Mouse (Mus musculus): Measurements from ENCODE around the gene Klhl18. TPM values are rescaled to one million over a fixed set of nuclear protein-coding genes. Genes with fewer than 3 reads are reported as not detected.
"Not testable (repeated sequence)": the region's sequence is repeated elsewhere in the genome, so short reads cannot be mapped to it uniquely, and the experiment has no call there.

The Klhl18 gene
- polyA plus RNA-seq, 1 experiment from 2014 or later: 5.2 TPM

DNA sequence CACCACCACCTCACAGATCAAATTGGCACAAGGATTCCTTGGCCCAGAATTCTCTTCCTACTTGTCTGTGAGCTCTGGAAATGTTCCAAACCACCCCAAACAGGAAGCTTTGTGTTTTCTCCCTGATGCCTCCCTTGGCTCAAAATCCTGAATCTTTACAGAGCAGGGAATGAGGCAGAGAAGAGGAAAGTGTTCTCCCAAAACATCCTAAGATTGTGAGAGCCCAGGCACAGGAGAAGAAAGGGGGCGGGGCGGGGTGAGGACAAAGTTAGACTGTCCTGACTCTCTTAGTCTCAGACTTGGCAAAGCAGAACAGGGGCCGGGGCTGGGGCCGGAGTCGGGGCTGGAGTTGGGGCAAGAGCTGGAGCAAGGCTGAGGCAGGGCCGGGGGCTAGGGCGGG, 63.6 kb downstream of the Klhl18 start:
- H3K4me1 ChIP-seq (replicated peaks; ENCODE audit: control insufficient read depth, insufficient read depth, low read length): no peaks in the 10 kb centered on the region
- H3K27ac ChIP-seq (ENCODE audit: low read depth, low read length): no peak overlapping the region
- TF ChIP-seq CTCF (IDR thresholded peaks at IDR 0.05; ENCODE audit: low read depth): no peak
- H3K27me3 ChIP-seq (replicated peaks; ENCODE audit: control insufficient read depth, insufficient read depth, low read length): no peaks in the 10 kb centered on the region
- H3K9ac ChIP-seq (ENCODE audit: low read depth, low read length): no peak overlapping the region
- WGBS: 73% methylated on average over 7 of the region's 7 CpGs
- H3K4me2 ChIP-seq (replicated peaks; ENCODE audit: low read depth): no peak overlapping the region
- no peak for ATAC-seq
- no peak overlapping the region for H3K4me3 ChIP-seq (ENCODE audit: low read depth, low read length)
- H3K9me3 ChIP-seq (ENCODE audit: control insufficient read depth): no peaks in the 10 kb centered on the region
- H3K36me3 ChIP-seq (ENCODE audit: control insufficient read depth, insufficient read depth): no peaks in the 10 kb centered on the region

DNA sequence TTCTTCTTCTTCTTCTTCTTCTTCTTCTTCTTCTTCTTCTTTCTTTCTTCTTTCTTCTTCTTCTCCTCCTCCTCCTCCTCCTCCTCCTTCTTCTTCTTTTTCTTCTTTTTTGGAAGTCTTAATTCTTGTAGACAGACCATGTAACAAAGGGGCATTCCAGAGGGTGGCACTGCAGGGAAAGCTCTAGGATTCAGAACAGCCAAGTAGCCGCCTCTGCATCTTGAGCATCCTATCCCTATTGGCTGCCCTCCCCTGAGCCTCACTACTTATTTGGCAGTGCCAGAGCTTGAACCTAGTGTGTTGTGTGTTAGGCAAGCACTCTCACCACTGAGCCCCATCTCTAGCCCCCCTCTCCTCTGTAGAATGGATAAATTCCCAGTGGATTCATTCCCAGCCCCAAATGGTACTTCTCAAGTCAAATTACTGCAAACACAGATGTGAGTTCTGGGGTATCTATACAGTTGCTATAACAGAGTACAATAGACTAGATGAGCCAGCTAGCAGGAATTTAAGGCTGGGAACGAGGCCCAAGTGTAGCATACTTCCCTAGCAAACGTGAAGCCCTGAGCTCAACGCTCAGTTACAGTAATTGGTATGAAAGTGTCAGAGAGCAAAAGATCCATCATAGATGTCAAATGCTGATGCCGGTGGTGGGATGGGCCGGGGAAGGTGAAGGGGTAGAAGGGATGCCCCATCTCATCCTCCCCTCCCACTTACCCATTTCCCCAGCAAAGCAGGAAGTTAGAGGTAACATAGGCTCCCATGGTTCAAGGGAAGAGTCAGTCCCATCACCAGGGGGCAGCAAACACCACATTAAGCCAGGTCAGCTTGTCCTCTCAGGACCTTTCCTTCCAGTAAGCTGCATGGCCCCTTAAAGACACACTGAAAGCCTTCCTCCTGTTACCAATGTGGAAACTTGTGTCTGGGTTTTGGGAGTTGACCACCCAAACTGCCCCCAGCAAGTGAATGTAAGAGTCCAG, 65.3 kb downstream of the Klhl18 start:
- Histone ChIP-seq H3K27me3 (replicated peaks; ENCODE audit: control insufficient read depth, insufficient read depth, low read length) (no peaks in the 10 kb centered on the region), H3K9ac (ENCODE audit: low read depth, low read length) (no peak overlapping the region), H3K36me3 (ENCODE audit: control insufficient read depth, insufficient read depth) (no peaks in the 10 kb centered on the region), H3K4me2 (replicated peaks; ENCODE audit: low read depth) (no peak overlapping the region), H3K9me3 (ENCODE audit: control insufficient read depth) (no peaks in the 10 kb centered on the region), H3K27ac (ENCODE audit: low read depth, low read length) (no peak overlapping the region), H3K4me1 (replicated peaks; ENCODE audit: control insufficient read depth, insufficient read depth, low read length) (no peaks in the 10 kb centered on the region), H3K4me3 (ENCODE audit: low read depth, low read length) (no peak overlapping the region)
- 39% methylated on average over 6 of the region's 6 CpGs for WGBS
- no peak for ATAC-seq
- peak; percentile 93 for TF ChIP-seq CTCF (IDR thresholded peaks at IDR 0.05; ENCODE audit: low read depth)

DNA sequence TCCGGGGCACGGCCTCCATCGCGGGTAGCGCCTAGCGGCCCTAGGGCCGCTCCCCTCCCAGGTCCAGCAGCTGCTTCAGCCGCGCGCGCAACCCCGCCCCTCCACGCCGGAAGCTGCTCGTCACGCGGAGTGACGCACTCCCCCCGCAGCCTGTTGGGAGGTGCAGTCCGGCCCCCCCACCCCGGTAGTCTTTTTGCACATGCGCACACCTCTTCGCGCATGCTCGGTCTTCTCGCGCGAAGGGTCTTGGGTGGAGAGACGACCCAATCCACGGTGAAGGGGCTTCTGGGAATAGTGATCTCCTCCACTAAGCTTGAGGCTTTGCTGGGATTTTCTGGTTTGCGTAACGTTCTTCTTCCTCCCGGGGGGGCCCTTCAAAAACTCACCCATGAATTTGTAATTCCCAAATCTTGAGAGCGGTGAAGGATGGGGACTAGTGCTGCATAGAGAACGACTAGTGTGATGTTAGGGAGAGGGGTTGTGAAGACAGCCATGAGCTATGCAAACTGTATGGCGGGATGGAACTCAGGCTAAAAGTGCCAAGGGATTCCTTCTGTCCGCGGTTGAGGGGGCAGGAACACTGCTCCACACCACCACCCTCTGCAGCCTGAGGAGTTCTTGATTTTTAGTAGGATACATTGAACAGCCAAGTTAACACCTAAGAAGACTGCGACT, 68.3 kb downstream of the Klhl18 start, which contains the start of gene Ptpn23:
Gene Ptpn23, minus strand, starts transcription at position 115 of the 675 bp plus-strand sequence.
- Histone ChIP-seq H3K27me3 (replicated peaks; ENCODE audit: control insufficient read depth, insufficient read depth, low read length) (no peaks in the 10 kb centered on the region), H3K4me2 (replicated peaks; ENCODE audit: low read depth) (peak within 1 kb of the TSS; percentile 81), H3K9me3 (ENCODE audit: control insufficient read depth) (no peaks in the 10 kb centered on the region), H3K4me3 (ENCODE audit: low read depth, low read length) (peak within 1 kb of the TSS; percentile 93), H3K36me3 (ENCODE audit: control insufficient read depth, insufficient read depth) (no peaks in the 10 kb centered on the region), H3K9ac (ENCODE audit: low read depth, low read length) (peak within 1 kb of the TSS; percentile 85), H3K27ac (ENCODE audit: low read depth, low read length) (peak within 1 kb of the TSS; percentile 69), H3K4me1 (replicated peaks; ENCODE audit: control insufficient read depth, insufficient read depth, low read length) (no peaks in the 10 kb centered on the region)
- peak; percentile 95 for ATAC-seq
- no peak for TF ChIP-seq CTCF (IDR thresholded peaks at IDR 0.05; ENCODE audit: low read depth)
- under 1% methylated on average over 39 of the region's 39 CpGs for WGBS

DNA sequence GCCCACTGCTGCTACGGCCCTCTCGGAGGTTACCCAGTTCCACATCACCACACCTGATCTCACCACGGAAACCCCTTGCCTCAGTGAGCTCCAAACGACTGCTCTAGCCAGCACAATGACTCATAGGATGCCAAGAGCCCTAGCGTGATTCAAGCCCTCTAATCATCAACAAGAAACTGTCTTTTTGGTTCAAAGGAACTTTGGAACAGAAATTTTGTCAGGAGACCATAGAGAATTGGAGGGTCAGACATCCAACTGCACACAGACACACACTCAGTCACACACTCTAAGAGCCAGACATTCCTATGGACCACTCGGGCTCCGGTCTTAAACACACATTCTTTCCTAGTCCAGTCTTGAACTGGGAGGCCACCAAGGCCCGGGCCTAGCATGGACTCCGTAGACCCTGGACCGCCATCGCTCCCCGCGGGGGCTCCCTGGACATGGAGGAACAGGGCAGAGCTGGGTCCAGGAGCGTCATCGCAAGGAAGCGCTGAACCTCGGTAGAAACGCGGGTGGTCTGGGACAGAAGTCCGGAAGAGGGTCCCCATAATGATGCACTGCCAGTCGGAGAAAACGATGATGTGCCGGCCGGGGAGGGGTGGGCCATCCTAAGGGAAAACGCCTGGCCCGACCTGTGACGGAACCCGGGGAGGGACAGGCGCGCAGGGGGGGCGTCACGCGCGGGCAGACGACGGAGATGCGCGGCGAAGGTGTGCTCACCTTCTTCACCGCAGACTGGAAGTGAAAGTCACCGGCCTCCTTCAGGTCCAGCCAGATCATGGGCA, 69.0 kb downstream of the Klhl18 start:
- no peaks in the 10 kb centered on the region for H3K36me3 ChIP-seq (ENCODE audit: control insufficient read depth, insufficient read depth)
- H3K4me1 ChIP-seq (replicated peaks; ENCODE audit: control insufficient read depth, insufficient read depth, low read length): no peaks in the 10 kb centered on the region
- peak overlapping the region; percentile 85 for H3K9ac ChIP-seq (ENCODE audit: low read depth, low read length)
- H3K27me3 ChIP-seq (replicated peaks; ENCODE audit: control insufficient read depth, insufficient read depth, low read length): no peaks in the 10 kb centered on the region
- H3K27ac ChIP-seq (ENCODE audit: low read depth, low read length): peak overlapping the region; percentile 64
- peak; percentile 49 for ATAC-seq
- no peak for TF ChIP-seq CTCF (IDR thresholded peaks at IDR 0.05; ENCODE audit: low read depth)
- peak overlapping the region; percentile 81 for H3K4me2 ChIP-seq (replicated peaks; ENCODE audit: low read depth)
- peak overlapping the region; percentile 93 for H3K4me3 ChIP-seq (ENCODE audit: low read depth, low read length)
- WGBS: 1% methylated on average over 41 of the region's 41 CpGs
- no peaks in the 10 kb centered on the region for H3K9me3 ChIP-seq (ENCODE audit: control insufficient read depth)

DNA sequence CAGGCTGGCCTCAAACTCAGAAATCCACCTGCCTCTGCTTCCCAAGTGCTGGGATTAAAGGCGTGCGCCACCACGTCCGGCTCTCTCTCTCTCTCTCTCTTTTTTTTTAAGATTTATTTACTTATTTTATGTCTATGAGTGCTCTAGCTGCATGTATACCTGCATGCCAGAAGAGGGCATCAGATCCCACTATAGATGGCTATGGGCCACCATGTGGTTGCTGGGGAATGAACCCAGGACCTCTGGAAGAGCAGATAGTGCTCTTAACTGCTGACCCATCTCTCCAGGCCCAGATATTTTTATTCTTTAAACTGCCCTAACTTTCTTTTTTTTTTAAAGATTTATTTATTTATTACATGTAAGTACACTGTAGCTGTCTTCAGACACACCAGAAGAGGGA, 73.3 kb downstream of the Klhl18 start:
- TF ChIP-seq CTCF (IDR thresholded peaks at IDR 0.05; ENCODE audit: low read depth): peak; percentile 34
- H3K4me2 ChIP-seq (replicated peaks; ENCODE audit: low read depth); ATAC-seq; H3K36me3 ChIP-seq (ENCODE audit: control insufficient read depth, insufficient read depth); H3K27me3 ChIP-seq (replicated peaks; ENCODE audit: control insufficient read depth, insufficient read depth, low read length); H3K9ac ChIP-seq (ENCODE audit: low read depth, low read length); H3K9me3 ChIP-seq (ENCODE audit: control insufficient read depth); H3K4me3 ChIP-seq (ENCODE audit: low read depth, low read length); H3K4me1 ChIP-seq (replicated peaks; ENCODE audit: control insufficient read depth, insufficient read depth, low read length); H3K27ac ChIP-seq (ENCODE audit: low read depth, low read length): not testable (repeated sequence)
- WGBS: 72% methylated on average over 4 of the region's 4 CpGs
